In genomic region chr10:120872483-120872862, GRCm38 (mm10) we compare ENCODE assay signal across 8 mouse cellular contexts. TPM values are rescaled to one million over a fixed set of nuclear protein-coding genes. Genes with fewer than 3 reads are reported as not detected.
DNase-seq lines count a peak whose midpoint lies in the region; ATAC-seq lines count a peak whose summit lies in the region.

No protein-coding gene starts in this region.

- peak overlapping the region; percentile 50 for H3K4me2 ChIP-seq in embryonic facial prominence, embryonic 14.5 days (ENCODE audit: low read depth, low read length)

- peak overlapping the region; percentile 28; the same call in 1 of the 2 replicates for H3K9ac ChIP-seq in embryonic facial prominence, embryonic 14.5 days (ENCODE audit: low read depth, low read length)

- H3K4me3 ChIP-seq in embryonic facial prominence, embryonic 14.5 days (ENCODE audit: low read depth, low read length): peak overlapping the region; percentile 14
- peak overlapping the region; percentile 24 for H3K4me3 ChIP-seq in hindbrain, embryonic 10.5 days
- H3K4me3 ChIP-seq in midbrain, embryonic 10.5 days: peak overlapping the region; percentile 24

- peaks cover 25% of the 10 kb centered on the region for H3K4me1 ChIP-seq in embryonic facial prominence, embryonic 14.5 days (ENCODE audit: control insufficient read depth, insufficient read depth, low read length)
- peaks cover 24% of the 10 kb centered on the region for H3K4me1 ChIP-seq in hindbrain, embryonic 10.5 days (replicated peaks)
- peaks cover 20% of the 10 kb centered on the region for H3K4me1 ChIP-seq in midbrain, embryonic 10.5 days

- no peaks in the 10 kb centered on the region for H3K9me3 ChIP-seq in embryonic facial prominence, embryonic 14.5 days (ENCODE audit: control insufficient read depth, low read length)
- no peaks in the 10 kb centered on the region for H3K9me3 ChIP-seq in hindbrain, embryonic 10.5 days
- no peaks in the 10 kb centered on the region for H3K9me3 ChIP-seq in midbrain, embryonic 10.5 days (replicated peaks)

- DNase-seq in frontal cortex, postnatal 10 days (ENCODE audit: low spot score in 2 of 2): no peak
- DNase-seq in adrenal gland, adult 2 months: peak; percentile 74
- DNase-seq in embryonic facial prominence, embryonic 14.5 days (ENCODE audit: low spot score): peak; percentile 82
- peak; percentile 65 for DNase-seq in hindbrain, embryonic 10.5 days (ENCODE audit: low spot score)
- DNase-seq in layer of hippocampus, postnatal 10 days (ENCODE audit: low spot score in 2 of 2): peak; percentile 41 to 44
- peak; percentile 64 for DNase-seq in midbrain, embryonic 10.5 days (ENCODE audit: low spot score)
- DNase-seq in thymus, postnatal 36 days: peak; percentile 7 to 11

- no peak overlapping the region for H3K27ac ChIP-seq in embryonic facial prominence, embryonic 14.5 days (replicated peaks; ENCODE audit: low read depth, low read length)
- H3K27ac ChIP-seq in hindbrain, embryonic 10.5 days: peak overlapping the region; percentile 4
- peak overlapping the region; percentile 28 for H3K27ac ChIP-seq in midbrain, embryonic 10.5 days (replicated peaks)

- H3K27me3 ChIP-seq in embryonic facial prominence, embryonic 14.5 days (replicated peaks; ENCODE audit: control insufficient read depth, insufficient read depth, low read length): no peaks in the 10 kb centered on the region
- H3K27me3 ChIP-seq in hindbrain, embryonic 10.5 days (ENCODE audit: insufficient read depth, poor library complexity, severe bottlenecking): no peaks in the 10 kb centered on the region
- peaks cover 5% of the 10 kb centered on the region for H3K27me3 ChIP-seq in midbrain, embryonic 10.5 days (ENCODE audit: low read depth, poor library complexity, severe bottlenecking)

- ATAC-seq in frontal cortex, adult (ENCODE audit: low TSS enrichment): peak; percentile 58
- ATAC-seq in embryonic facial prominence, embryonic 14.5 days (ENCODE audit: low read depth): peak; percentile 66

- H3K36me3 ChIP-seq in embryonic facial prominence, embryonic 14.5 days (ENCODE audit: control insufficient read depth, insufficient read depth, low read length): no peaks in the 10 kb centered on the region
- H3K36me3 ChIP-seq in hindbrain, embryonic 10.5 days: no peaks in the 10 kb centered on the region
- no peaks in the 10 kb centered on the region for H3K36me3 ChIP-seq in midbrain, embryonic 10.5 days

- WGBS in embryonic facial prominence, embryonic 14.5 days: 11% methylated on average over 13 of the region's 13 CpGs
- WGBS in hindbrain, embryonic 10.5 days: 36% methylated on average over 13 of the region's 13 CpGs
- 31% methylated on average over 13 of the region's 13 CpGs for WGBS in midbrain, embryonic 10.5 days

RNA-seq across cellular contexts. Expression of gene Msrb3, which starts 26.4 kb away (rescaled TPM):
- total RNA-seq in adrenal gland, adult 2 months (2021): 10 to 100 TPM; 37.9 to 71.3 TPM
- 38.5 and 39.2 TPM in 2 replicates for polyA plus RNA-seq in adrenal gland, adult 2 months (2012; rRNA removed)
- 10.1 and 13.6 TPM in 2 replicates for polyA plus RNA-seq in embryonic facial prominence, embryonic 14.5 days (2014; fragmentation: Nextera tagmentation; extraction: Ambion mirVana)
- 3.1 and 4.5 TPM in 2 replicates for polyA plus RNA-seq in hindbrain, embryonic 10.5 days (2016; fragmentation: Nextera tagmentation; extraction: Ambion mirVana)
- 1 to 10 TPM; 4.7 to 5.3 TPM for total RNA-seq in layer of hippocampus, postnatal 10 days (2021)
- 3.2 TPM in 2 replicates for polyA plus RNA-seq in midbrain, embryonic 10.5 days (2016; fragmentation: Nextera tagmentation; extraction: Ambion mirVana)

Comparison
In these comparisons a context has a peak if more than half of its experiments do, and no peak if none do; other contexts are left out.
1. DNase-seq: peak in adrenal gland, adult 2 months (single experiment), embryonic facial prominence, embryonic 14.5 days (single experiment), hindbrain, embryonic 10.5 days (single experiment), layer of hippocampus, postnatal 10 days (2 of 2), midbrain, embryonic 10.5 days (single experiment) and thymus, postnatal 36 days (2 of 2); none in frontal cortex, postnatal 10 days (0 of 2).
2. Peak in every context shown above with its lines, with median percentiles within 50 percentile points of each other: H3K4me3 ChIP-seq.